Mouse (Mus musculus) embryo, embryonic 9.5 days (tissue): ENCODE measurements around the gene Sept9.

Source experiments
- DNase-seq: peaks from one replicate; pipeline ENCODE4 v3.0.0-alpha.2; 2017; ENCODE audit errors: extremely low spot score

Sept9 gene

DNA sequence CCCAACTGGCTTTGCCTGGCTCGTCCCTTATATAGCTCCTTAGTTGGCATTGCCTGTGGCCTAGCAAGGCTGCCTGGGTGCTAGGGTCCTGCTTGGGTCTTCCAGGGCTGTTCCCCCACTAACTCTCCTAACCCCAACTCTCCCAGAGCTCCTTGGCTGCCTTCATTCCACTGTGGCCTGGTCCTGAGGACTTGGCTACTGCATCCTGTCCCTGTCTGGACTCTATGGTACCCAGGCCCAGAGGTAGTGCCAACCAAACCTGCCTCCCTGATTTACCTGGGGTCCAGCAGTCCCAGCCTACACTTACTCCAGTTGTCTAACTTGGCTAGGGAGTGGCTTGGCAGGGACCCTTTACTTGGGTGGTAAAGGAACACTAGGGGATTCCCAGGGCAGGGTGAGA lies 207.2 kb downstream of the Sept9 start:
- DNase-seq: no peak

DNA sequence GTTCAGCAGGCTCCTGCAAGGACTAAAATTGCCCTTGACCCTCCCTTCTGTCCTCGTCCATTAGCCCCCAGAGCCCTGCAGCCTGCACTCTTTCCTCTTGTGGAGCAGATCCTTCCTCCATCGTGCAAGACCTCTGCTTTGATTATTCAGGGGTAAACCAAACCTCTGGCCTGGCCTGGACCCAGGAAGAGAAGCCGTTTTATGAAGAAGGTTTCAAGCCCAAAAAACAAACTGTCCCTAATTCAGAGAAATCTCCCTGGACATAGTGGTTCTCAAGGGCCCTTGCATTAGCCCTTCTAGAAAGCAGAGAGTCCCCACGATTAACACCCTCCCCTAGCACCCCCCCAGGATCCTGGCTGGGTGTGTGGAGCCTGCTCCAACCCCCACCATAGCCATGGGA lies 207.7 kb downstream of the Sept9 start:
- DNase-seq: no peak

DNA sequence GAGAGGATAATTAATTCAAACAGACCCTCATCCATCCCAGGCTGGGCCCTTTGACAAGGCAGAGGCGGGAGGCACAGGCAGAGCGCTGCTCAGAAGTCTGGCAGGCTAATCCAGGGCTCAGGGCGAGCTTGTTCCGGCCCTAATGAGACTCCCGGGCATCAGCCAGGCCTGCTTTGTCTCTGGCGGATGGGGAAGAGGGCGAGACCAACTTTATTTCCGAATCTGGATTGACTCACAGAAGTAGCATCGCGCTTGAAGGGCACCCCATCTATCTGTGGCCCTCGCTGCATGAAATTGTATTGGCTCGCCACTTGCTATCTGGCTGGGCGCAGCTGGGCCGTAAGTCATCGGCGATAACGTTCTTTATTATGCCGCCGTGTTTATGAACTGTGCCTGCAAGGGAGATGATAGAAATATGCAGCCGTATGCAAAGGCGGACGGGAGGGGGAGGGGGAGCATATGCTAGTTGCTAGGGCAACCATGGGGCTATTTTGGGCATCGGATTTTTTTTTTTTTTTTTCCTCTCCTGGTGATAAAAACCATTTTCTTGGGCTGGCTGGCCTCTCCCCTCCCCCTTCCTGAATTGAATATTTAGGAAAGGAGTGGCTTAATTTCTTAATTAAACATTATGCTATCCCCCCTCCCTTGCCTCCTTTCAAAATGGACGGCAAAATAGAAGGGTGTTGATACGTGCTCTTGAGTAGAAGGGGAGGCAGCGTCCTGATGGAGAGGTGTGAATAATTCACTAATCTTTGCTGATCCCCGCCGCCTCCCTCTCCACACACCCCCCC lies 208.4 kb downstream of the Sept9 start:
- DNase-seq: peak; percentile 79

DNA sequence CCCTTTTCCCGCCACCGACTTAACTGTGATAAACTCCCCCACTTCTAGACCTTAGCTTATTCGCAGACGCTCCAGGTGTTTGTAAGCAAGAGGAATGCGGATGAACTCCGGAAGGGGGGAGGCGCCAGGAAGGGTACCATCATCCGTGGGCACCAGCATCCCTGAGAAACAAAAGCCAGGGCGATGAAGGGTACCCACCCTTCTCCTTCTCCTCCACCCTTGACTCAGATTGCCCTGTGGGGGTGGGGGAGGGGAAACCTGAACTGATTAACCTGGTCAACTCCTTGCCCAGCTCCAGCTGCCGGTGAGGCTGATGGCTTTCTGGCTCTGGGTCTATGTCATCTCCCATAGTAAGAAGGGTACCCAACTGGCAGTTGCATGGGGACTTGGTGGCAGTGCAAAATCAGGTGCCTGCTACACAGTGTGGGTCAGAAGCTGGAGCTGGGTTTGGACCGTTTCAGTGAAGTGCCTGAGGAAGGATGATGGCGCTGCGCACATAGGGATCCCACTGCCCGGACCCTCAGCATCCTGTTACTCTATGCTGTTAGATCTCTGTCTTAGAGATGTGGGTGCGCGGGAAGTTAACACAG lies 209.1 kb downstream of the Sept9 start:
- DNase-seq: no peak

- no peak for DNase-seq
These were observed 209.9 kb downstream of the Sept9 start for GRCm38 (mm10) chr11:117409331-117409730.

DNA sequence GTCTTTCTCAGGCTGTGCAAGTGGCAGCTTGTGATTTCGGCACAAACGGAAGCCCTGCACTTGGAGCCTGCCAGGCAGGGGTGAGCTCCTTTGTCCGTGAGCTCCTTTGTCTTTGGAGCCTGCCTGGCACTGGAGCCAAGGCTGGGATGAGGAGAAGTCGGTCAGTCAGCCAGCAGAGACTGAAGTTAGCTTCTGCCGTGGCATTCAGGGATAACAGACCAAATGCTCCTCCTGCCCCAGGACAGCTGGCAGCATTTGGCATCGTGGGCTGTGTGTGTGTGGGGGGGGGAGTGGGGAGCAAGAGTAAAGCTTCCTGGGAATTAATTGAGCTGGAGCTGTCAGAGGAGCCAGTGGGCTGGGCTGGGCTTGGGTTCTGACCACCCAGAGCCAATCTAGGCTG lies 210.6 kb downstream of the Sept9 start:
- no peak for DNase-seq

- no peak for DNase-seq
These were observed 212.2 kb downstream of the Sept9 start for GRCm38 (mm10) chr11:117411663-117412062.
